Mouse (Mus musculus): ENCODE data around the gene She.
A peak's percentile ranks its signal among the peaks of the same experiment; 100 is the strongest.
"Not testable (repeated sequence)": the region's sequence is repeated elsewhere in the genome, so short reads cannot be mapped to it uniquely, and the experiment has no call there.

Gene She

DNA sequence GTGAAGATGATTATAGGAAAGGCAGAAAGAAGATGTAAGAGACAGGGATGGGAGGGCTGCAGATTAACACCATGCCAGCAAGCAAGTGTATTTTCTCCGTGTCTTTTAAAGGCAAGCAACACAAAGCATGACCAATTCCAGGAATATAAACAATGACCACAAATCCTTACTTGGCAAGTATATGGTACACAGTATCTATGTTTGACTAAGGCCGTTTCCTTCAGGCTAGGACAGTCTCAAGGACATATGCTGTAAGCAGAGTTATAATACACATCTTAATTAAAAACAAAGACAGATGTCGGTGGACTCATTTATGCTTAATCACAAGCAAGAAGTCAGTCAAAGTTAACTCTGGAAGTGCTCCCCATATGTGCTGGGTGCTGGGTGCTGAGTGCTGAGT lies 12.6 kb upstream of the She start:
- DNase-seq: no peak

DNA sequence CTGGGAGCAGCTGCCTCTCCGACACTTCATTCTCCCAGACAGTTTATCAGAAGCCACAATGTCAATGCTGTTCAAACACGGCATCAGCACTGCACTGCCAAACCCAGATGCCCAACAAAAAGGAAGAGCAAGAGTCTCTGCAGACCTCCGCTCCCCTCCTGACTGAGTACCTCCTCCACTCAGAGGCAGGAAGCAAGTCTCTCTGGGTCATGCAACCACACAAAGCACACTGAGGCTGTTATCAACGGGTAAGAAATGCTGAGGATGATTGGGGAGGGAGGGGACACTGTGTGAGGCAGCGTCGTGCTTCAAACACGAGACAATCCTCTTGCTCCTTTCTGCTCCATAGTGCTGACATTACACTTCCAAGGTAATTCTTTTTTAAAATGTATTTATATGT lies 11.3 kb upstream of the She start:
- peak; percentile 39 for DNase-seq

DNA sequence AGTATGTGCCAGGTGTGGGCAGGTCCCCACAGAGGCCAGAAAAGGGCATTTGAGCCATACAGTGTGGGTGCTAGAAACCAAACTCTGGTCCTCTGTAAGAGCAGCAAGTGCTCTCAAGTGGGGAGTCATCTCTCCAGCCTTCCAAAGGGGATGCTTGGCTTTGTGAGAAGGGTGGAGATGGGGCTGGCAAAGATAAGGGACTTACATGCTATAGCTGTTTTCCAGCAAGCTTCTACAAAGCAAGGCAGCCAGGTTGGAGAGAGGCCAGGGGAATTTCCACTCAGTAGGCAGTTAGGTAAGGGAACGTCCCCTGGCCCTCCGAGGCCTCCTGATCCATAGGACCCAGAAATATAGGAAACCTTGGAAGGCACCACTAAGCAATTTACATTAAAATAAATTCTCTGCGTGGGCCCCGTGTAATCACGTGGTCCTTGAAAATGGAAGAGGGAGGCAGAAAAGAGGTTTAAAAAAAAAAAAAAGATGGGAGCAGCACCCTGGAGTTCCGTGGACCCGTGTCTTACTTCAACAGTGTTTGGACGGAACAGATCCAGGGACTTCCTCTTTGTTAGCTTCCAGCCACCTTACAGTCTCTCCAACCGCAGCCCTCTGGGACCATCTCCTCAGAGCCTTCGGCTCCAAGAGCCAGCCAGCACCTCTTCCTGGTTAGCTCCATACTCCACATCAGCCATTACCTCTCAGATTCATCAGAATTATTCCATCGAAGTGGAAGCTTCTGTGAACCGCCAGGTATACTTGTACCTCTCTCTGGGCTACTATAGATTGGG lies 10.7 kb upstream of the She start:
- DNase-seq: no peak

DNA sequence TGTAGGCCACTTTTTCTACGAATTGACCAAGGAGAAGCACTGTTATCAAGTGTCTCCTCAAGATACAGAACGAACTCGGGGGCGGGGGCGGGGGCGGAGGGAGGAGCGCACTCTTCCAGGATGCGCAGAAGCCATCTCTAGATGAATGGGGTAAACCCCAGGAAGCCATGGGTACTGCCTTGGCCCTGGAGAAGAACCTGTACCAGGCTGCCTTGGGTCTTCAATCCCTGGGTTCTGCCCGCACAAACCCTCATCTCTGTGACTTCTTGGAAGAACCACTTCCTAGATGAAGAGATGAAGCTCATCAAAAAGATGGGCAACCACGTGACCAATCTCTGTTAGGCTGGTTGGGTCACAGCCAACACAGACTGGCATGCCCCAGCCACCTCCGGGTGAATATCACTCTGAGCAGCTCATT lies 10.1 kb upstream of the She start:
- no peak for DNase-seq

DNA sequence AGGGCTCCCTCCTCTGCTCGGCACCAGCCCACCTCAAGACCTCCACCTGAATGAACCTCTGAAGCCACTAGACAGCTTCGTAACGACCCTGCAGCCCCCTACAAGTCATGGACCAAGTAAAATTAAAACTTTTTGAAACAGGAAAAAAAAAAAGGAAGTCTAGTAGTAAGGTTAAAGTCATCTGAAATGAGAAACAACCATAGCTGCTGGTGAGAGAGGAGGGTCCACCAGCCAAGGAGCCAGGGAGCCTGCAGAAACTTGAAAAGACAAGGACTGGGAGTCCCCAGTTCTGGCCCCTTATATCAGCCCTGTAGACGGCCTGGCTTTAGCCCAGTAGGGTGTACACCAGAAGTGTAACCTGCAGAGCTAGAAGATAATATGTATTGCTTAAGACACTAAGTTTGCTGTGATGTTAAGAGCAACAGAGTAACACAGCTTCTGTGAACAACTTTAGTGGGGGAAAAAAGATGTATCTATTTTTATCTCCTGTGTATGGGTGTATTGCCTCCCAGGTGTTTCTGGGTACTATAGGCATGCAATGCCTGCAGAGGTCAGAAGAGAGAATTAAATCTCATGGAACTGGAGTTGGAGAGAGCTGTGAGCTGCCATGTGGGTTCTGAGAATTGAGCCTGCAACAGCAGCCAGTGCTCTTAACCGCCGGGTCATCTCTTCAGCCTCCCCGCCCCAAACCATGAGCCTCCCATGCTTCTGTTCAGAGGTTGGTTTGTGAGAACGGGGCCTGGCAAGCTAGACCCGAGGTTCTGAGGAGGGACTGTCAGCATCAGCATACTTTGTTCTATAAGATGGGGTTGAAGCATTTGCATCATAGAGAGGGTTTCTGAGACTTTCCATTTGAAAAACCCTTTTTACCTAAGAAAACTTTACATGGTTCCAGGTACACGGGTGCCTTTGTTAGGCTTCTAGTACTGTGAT lies 9.4 kb upstream of the She start:
- no peak for DNase-seq

DNA sequence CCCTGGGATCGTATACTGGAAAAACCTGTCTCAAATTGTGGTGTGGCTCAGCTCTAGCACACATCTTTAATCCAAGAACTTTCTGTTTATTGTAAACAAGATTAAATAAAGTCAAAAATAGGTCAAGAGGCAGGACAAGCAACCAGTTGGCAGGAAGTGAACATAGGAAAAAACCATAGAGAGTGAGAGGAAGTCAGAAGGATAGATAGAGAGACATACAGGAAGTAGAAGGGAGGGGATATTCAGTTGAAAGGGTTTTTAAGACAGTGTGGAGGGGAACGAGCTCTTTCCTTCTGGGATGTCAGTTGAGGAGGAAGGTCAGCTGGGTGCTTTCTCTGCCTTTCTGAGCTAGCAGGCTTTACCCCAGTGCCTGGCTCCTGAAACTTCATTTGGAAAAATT lies 7.6 kb upstream of the She start:
- no peak for DNase-seq

DNA sequence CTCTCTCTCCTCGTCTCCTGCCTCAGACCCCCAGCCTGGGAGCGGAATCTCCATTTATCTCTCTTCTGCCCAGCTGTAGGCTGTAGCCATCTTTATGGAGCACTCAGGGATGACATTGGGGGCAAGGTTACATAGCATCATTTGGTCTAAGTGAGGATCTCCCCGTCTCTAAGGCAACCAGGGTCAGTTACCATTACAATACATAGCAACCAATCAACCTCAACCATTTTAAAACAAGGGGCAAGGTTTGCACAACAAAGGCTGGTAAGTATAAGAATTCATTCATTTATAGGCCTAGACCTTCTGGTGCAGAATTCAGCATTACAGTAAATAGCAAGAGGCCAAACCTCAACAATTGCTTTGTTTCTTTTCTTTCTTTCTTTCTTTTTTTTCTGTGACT lies 4.9 kb upstream of the She start:
- no peak for DNase-seq

DNA sequence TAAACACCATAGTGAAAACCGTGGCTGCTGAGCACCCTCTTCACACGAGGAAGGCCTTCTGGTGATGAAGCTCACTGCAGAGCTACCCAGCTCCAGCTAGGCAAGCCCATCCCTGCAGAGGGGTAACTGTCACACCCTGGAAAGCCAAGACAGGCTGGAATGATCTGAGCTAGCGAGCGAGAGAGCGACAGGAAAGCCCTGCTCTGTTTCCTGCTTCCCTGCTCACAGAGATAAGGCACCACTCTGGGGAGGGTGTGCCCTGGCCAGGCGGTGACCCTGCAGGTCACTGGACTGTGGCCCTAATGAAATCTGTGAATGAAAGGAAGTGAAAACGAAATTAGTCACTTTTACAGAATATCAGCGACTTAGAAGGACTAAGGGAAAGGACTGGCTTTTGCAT lies 4.2 kb downstream of the She start:
- no peak for DNase-seq

DNA sequence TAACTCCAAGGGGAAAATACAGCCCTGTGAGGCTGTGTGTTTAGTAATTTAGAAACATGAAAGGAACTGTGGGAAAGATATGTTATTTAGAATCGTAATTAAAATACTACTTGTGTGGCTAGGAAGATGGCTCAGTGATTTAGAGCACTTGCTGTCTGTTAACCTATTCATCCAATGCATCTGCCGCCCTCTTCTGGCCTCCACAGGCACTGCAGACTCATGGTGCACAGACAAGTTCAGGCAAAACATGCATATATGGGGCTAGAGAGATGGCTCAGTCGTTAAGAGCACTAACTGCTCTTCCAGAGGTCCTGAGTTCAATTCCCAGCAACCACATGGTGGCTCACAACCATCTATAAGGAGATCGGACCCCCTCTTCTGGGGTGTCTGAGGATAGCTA lies 11.1 kb downstream of the She start:
- DNase-seq: peak; percentile 57

DNA sequence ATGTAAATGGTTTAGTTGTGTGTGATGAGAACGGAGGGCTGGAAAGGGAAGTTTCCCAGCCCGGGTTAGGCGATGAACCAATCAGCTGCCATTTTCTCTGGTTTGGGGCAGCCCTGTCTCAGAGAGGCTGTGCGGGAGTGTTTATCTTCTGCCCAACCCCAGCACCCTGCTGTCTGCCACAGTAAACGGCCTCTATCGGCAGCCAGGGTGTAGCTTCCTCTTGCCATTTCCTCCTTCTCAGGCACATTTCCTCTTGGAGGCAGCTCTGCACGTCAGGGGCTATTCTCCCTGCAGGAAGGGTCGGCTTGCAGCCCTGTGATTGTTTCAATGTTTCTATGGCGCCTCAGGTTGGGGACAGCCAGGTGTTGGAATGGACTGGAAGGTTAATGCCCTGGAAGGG lies 12.0 kb downstream of the She start:
- DNase-seq: peak; percentile 35

DNA sequence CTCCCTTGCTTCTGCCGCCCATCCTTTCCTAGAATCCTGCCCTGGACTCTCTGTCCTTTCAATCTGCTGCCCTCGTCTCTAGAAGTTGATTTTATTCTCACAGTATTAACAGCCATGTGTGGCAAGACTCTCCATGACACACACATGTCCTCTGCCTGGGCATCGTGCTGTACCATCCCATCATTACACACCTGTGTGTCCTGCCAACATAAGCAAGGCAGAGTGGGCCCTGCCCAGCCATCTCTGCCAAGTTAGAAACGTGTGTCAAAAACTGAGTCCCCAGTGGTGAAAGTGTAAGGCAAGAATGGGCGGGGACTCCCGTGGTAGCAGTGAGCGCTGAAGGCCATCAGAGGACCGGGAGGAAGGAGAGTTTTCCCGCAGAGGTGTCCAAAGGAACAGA lies 14.6 kb downstream of the She start:
- DNase-seq: no peak

DNA sequence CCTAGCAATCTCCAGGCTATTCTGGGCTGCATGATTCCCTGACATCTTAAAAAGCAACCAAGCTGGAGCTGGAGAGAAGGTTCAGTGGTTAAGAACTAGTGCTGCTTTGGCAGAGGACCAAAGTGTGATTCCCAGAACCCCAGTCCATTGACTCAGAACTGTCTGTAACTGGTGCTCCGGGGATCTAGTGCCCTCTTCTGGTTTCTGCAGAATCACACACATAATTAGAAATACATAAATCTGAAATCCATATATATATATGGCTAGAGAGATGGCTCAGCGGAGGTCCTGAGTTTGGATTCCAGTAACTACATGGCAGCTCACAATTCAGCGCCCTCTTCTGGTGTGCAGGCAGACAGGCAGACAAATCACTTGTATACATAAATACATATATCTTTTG lies 16.0 kb downstream of the She start:
- no peak for DNase-seq

DNA sequence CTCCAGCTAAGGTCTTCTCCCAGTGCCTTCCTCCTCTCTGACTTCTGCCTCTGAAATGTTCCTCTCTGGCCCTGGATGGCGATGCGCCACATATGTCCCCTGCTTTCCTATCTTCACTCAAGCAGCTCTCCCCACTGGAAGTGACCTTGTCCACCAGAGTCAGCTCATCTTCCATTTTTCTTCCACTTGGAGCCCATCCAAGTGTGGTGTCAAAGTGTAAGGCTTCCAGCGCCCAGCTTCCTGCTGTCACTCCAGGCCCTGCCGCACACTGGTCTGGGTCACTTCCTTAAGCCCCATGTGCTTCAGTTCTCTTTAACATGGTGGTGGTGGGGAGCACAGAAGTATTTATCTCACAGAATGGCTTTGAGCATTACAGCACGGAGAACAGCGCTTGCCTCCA lies 16.4 kb downstream of the She start:
- DNase-seq: no peak

DNA sequence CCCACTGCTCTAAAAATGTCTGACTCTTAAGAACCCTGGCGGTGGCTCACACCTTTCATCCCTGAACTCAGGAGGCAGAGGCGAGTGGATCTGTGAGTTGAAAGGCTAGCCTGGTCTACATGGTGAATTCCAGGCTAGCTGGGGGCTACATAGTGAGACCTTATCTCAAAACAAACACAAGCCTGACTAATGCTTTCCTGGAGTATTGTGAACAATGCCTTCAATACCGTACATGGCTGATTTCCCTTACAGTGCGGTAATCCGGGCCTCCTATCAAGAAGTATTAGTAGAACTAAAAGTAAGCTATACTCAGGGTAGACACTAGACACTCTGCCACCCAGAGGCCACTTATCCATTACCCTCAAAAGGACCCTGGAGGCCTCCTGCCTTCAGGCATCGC lies 16.9 kb downstream of the She start:
- no peak for DNase-seq

DNA sequence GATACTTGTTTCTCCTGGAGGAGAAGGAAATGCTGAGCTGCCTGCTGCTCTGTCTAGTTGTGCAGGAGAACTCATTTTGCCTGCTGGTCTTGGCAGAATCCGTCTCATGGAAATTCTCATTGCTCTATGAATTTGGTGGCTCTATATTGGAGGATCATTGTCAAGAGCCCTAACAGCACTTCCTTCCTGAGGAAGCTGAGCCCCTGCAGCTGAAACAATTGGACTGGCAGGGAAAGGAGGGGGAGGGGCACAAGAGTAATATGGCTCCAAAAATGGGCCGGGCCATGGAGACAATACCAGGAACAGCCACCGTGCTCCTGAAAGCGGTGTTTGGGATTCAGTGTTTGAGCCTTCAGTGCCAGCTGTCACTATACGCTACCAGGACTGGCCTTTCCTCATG lies 22.6 kb downstream of the She start:
- DNase-seq: no peak

DNA sequence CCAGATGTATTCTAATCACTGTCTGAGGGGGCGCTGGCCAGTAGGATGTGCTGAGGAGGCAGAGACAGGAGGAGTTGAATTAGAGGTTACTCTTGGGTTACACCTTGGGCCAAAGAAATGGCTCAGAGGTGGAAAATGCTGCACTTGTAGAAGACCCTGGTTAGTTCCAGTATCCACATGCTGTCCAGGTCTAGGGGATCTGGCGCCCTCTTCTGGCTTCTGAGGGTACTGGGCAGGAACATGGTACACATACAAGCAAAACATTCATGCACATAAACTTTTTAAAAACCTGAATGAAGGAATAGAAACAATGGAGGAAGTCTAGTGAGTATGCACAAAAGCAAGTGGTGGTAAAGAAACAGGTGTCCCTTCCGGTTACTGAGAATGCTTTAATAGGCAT lies 26.2 kb downstream of the She start:
- DNase-seq: no peak

DNA sequence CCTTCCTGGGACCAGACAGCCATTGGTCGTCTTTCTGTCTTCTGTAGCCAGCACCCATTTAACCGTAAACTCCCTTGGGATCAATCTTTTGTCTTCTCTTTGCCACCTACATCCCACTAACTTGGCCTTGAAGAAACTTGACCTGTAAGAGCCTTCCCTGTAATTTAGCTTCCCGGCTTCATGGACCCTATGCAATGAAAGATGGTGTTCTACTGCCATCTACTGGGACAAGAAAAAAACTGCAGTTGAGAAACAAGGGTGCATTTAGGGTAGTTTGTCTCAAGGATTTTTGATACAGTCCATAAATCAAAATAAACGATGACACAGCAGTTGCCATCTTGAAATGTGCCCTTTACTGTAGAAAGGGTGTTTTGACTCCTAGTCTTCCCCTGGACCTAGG lies 27.0 kb downstream of the She start:
- DNase-seq: no peak

DNA sequence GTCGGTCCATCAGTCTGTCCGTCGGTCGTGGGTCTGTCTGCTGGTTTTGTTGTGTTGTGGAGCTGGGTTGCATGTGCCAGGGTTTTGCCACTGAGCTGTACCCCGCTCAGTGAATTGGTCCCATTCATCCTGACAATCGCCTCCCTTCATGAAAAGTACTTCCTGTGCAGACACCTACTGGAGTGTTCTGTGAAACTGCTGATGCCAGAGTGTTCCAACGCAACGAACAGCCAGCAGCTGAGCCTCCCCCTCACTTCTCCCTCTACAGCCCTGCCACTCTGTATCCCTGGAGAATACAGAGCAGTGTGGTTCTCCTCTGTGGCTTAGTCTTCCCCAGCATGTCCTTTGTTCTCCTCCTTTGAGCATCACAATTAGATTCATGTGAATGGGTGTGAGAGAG lies 27.7 kb downstream of the She start:
- DNase-seq: no peak

DNA sequence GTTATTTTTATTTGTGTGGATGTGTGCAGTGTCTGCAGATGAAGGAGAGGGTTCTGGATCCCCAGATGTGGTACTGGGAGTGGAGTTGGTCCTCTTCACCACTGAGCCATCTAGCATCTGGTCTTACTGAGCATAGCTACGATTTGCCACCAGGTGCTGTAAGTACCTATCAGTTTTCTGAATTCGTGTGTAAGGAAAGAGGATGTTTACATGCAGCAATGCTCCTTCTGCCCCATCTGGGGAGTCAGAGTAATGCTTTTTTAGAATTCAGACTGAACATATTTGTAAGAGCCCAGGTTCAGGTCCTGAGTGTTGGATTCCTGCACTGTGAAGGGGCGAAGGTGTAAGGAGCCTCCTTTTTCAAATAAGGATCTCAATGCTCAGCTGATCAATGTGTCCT lies 28.8 kb downstream of the She start:
- DNase-seq: no peak

DNA sequence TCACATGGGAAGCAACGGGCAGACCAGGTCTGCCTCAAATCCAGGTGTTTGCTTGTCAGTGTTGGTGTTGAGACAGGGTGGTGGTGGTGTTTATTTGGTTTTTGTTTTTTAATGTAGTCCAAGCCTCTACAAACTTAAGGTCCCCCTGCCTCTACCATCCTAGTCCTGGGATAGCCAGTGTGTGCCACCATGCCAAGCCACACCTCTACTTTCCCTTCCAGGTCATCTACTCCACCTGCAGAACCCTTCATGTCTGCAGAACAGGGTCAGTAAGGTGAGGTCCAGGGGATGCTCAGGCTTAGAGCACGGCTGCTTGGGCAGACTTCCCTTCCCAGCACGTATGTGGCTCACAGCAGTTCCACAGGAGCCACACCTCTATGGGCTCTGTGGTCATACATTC lies 29.2 kb downstream of the She start:
- DNase-seq: no peak

DNA sequence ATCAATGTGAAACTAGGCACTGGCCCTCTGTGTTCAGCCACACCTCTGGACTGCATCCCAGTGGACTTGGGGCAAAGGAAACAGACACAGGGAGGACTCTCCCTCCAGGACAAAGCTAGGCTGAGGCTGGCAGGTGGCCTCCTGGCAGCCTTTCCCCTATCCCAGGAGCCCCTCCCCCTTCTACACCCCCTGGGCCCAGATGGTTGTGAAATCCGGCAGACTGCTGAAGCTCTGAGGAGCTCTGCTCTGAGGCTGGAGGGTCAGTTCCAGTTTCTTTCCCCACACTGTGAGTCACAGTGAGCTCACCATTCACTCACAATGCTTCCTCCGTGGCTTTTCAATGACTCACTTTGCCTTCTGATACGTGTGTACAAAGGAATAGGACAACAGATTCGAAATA lies 29.9 kb downstream of the She start:
- no peak for DNase-seq

DNA sequence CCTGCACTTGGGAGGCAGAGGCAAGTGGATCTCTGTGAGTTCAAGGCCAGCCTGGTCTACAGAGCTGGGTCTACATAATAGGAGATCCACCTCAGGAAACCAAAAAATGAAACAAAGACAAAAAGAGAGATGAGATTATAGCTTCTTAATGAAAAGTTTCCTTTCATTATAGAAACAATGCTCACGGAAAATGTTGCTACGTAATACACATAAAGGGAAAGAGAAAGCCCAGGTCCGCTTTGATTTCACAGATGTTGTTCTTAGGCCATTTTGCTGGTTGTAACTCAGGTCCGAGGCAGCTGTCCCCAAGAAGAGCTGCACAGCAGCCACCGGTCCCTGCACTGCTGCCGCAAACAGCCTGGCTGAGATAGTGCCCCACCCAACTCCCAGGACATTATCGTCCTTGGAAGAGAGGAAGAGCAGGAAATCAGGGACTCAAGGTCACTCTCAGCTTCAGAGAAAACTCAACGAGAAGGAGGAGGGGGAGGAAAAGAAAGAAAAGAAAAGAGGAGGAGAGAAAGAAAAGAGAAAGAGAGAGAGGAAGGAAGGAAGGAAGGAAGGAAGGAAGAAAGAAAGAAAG lies 31.1 kb downstream of the She start:
- DNase-seq: no peak

DNA sequence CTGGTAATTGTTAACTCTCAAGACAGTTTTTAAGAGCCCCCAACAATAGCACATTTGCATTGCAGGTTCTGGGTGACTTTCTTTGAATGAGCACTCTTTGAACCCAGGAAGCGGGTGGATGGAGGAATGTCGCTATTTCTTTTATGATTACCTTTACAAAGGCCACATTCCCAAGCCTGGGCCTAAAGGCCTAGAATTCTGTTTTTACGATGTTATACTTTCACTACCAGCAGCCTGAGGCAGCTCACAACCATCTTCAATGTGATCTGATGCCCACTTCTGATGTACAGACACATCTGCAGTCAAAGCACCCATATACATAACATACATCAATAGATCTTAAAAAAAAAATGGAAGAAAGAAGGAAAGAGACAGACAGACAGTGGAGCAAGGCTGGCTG lies 32.1 kb downstream of the She start:
- DNase-seq: not testable (repeated sequence)

All from thymus, postnatal 25 days (tissue).